Mouse (Mus musculus) layer of hippocampus, adult 2 months (tissue): ENCODE measurements at regions not wholly inside any gene's neighbourhood (a gene's known extent, or its start where the extent isn't known, plus 50 kb on each side); places are given as distances from the start of the nearest gene placed in this dataset.

Experiments
- DNase-seq, 2 experiments: peaks; one replicate each; pipeline ENCODE4 v3.0.0; 2022; ENCODE audit warnings: low spot score in 2 of 2
- H3K27ac ChIP-seq: fragments of 200-600 bp; 2 replicates; pipeline ENCODE4 v1.8.1; 2022
- H3K4me3 ChIP-seq: fragments of 200-600 bp; 2 replicates; pipeline ENCODE4 v1.8.1; 2022; ENCODE audit warnings: mild to moderate bottlenecking
- CTCF ChIP-seq: fragments of 200-600 bp; conservative IDR thresholded peaks from 2 replicates; pipeline ENCODE4 v1.8.1; 2022; ENCODE audit warnings: antibody characterized with exemption, mild to moderate bottlenecking, moderate library complexity

DNA sequence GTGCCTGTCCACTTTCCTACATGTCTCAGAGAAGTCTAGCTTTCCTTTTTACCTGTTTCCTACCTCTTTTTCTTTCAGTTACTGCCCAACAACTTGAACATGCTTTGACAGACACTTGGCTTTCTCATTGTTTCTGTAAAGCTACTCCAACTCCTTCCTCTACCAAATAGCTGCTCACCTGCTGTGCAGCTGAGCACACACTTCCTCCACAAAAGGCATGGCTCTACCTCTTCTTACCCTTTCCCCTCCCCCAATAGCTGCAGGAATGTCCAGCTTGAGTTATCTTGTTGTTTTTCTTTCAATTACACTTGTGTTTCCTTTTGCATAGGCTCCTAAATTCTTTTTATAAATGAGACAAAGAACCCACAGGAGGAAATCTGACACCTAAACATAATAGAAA is 50.7 kb upstream of the Isx start:
- Histone ChIP-seq H3K27ac (no peak overlapping the region), H3K4me3 (no peak overlapping the region)
- no peak for DNase-seq
- no peak for TF ChIP-seq CTCF
